Mouse (Mus musculus): ENCODE measurements around the gene Aatk. TPM values are rescaled to one million over a fixed set of nuclear protein-coding genes. Genes with fewer than 3 reads are reported as not detected.

Aatk gene
- total and polyA plus RNA-seq, 2 experiments from 2014 or later: 31.7 to 110 TPM

GRCm38 (mm10) chr11:119989115-119989564 is 57.8 kb downstream of the Aatk start:
- Histone ChIP-seq H3K27me3 (ENCODE audit: insufficient read depth, low read length) (no peaks in the 10 kb centered on the region), H3K4me1 (ENCODE audit: insufficient read depth) (peaks cover 12% of the 10 kb centered on the region; the same call in 1 of the 2 replicates), H3K9ac (no peak overlapping the region), H3K9me3 (ENCODE audit: low read length) (no peaks in the 10 kb centered on the region), H3K4me3 (ENCODE audit: low read depth, low read length) (no peak overlapping the region), H3K36me3 (ENCODE audit: insufficient read depth) (peaks cover 5% of the 10 kb centered on the region; the same call in 1 of the 2 replicates), H3K27ac (ENCODE audit: low read depth, low read length) (no peak overlapping the region), H3K4me2 (ENCODE audit: low read depth) (no peak overlapping the region)
- ATAC-seq (peak; percentile 59), DNase-seq (peak; percentile 55)
- no peak; the same call in 1 of the 2 replicates for TF ChIP-seq CTCF (IDR thresholded peaks at IDR 0.05; ENCODE audit: low read depth)
- WGBS: 7% methylated on average over 10 of the region's 10 CpGs

DNA sequence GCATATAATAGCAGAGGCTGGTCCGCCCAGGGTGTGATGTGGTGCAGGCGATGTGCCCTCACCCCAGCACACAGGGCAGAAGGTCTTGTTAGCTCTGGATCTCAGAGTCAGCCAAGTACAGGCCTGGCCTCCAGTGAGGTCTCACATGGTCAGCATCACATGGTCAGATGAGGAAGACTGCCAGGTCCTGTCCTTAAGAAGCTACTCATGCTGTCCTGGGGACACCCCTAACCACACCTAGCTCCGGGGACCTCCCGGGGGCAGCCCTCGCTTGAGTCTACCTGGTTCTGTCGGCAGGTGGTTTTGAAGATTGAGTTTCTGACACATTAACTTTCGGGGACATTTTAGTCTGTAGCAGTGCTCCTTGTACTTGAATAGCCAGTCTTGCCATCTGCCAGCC is 58.6 kb downstream of the Aatk start:
- Histone ChIP-seq H3K27ac (ENCODE audit: low read depth, low read length) (no peak overlapping the region), H3K4me3 (ENCODE audit: low read depth, low read length) (no peak overlapping the region), H3K9ac (no peak overlapping the region), H3K27me3 (ENCODE audit: insufficient read depth, low read length) (no peaks in the 10 kb centered on the region), H3K4me2 (ENCODE audit: low read depth) (no peak overlapping the region), H3K36me3 (ENCODE audit: insufficient read depth) (peaks cover 6% of the 10 kb centered on the region; the same call in 1 of the 2 replicates), H3K9me3 (ENCODE audit: low read length) (no peaks in the 10 kb centered on the region), H3K4me1 (ENCODE audit: insufficient read depth) (peaks cover 12% of the 10 kb centered on the region; the same call in 1 of the 2 replicates)
- no peak for ATAC-seq
- DNase-seq: no peak
- no peak for TF ChIP-seq CTCF (IDR thresholded peaks at IDR 0.05; ENCODE audit: low read depth)
- 84% methylated on average over 7 of the region's 7 CpGs for WGBS

- WGBS: 73% methylated on average over 7 of the region's 7 CpGs
- Histone ChIP-seq H3K27me3 (ENCODE audit: insufficient read depth, low read length) (no peaks in the 10 kb centered on the region), H3K4me1 (ENCODE audit: insufficient read depth) (peaks cover 12% of the 10 kb centered on the region; the same call in 1 of the 2 replicates), H3K9ac (no peak overlapping the region), H3K36me3 (ENCODE audit: insufficient read depth) (peaks cover 6% of the 10 kb centered on the region; the same call in 1 of the 2 replicates), H3K9me3 (ENCODE audit: low read length) (no peaks in the 10 kb centered on the region), H3K4me2 (ENCODE audit: low read depth) (no peak overlapping the region), H3K4me3 (ENCODE audit: low read depth, low read length) (no peak overlapping the region), H3K27ac (ENCODE audit: low read depth, low read length) (no peak overlapping the region)
- TF ChIP-seq CTCF (IDR thresholded peaks at IDR 0.05; ENCODE audit: low read depth): no peak
- no peak for ATAC-seq
- no peak for DNase-seq
These were observed 59.1 kb downstream of the Aatk start for GRCm38 (mm10) chr11:119987876-119988275.

- WGBS: 88% methylated on average over 9 of the region's 9 CpGs
- 0 out of 2 replicates have a peak overlapping the region, but pooled peaks have one; percentile 35 for H3K27ac ChIP-seq (ENCODE audit: low read depth, low read length)
- H3K9ac ChIP-seq: no peak overlapping the region
- H3K27me3 ChIP-seq (ENCODE audit: insufficient read depth, low read length): no peaks in the 10 kb centered on the region
- TF ChIP-seq CTCF (IDR thresholded peaks at IDR 0.05; ENCODE audit: low read depth): no peak
- H3K4me3 ChIP-seq (ENCODE audit: low read depth, low read length): no peak overlapping the region
- DNase-seq: no peak
- peaks cover 6% of the 10 kb centered on the region; the same call in 1 of the 2 replicates for H3K36me3 ChIP-seq (ENCODE audit: insufficient read depth)
- peaks cover 12% of the 10 kb centered on the region; the same call in 1 of the 2 replicates for H3K4me1 ChIP-seq (ENCODE audit: insufficient read depth)
- no peak for ATAC-seq
- no peak overlapping the region for H3K4me2 ChIP-seq (ENCODE audit: low read depth)
- no peaks in the 10 kb centered on the region for H3K9me3 ChIP-seq (ENCODE audit: low read length)
These were observed 60.1 kb downstream of the Aatk start for GRCm38 (mm10) chr11:119986751-119987425.

DNA sequence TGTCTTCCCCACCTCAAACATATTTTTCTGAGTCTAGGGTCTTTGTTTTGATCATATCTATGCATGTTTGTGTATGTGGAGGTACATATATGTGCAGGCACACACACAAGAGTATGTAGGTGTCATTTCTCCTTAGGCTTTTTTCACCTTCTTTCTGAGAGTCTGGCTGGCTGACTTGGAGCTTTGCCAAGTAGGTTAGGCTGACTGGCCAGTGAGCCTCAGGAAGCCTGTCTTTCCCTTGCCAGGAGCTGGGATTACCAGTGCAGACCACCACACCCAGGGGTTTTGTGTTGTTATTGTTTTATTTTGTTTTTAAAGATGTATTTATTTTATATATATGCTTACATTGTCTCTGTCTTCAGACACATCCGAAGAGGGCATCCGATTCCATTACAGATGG is 63.8 kb downstream of the Aatk start:
- no peaks in the 10 kb centered on the region for H3K4me1 ChIP-seq (ENCODE audit: insufficient read depth)
- no peak for TF ChIP-seq CTCF (IDR thresholded peaks at IDR 0.05; ENCODE audit: low read depth)
- DNase-seq (no peak), ATAC-seq (no peak)
- H3K27ac ChIP-seq (ENCODE audit: low read depth, low read length): no peak overlapping the region
- H3K27me3 ChIP-seq (ENCODE audit: insufficient read depth, low read length): no peaks in the 10 kb centered on the region
- no peak overlapping the region for H3K9ac ChIP-seq
- no peak overlapping the region for H3K4me2 ChIP-seq (ENCODE audit: low read depth)
- WGBS: 71% methylated on average over 2 of the region's 2 CpGs
- H3K9me3 ChIP-seq (ENCODE audit: low read length): no peaks in the 10 kb centered on the region
- no peak overlapping the region for H3K4me3 ChIP-seq (ENCODE audit: low read depth, low read length)
- peaks cover 14% of the 10 kb centered on the region; the same call in 1 of the 2 replicates for H3K36me3 ChIP-seq (ENCODE audit: insufficient read depth)

- H3K27ac ChIP-seq (ENCODE audit: low read depth, low read length): no peak overlapping the region
- TF ChIP-seq CTCF (IDR thresholded peaks at IDR 0.05; ENCODE audit: low read depth): no peak
- no peaks in the 10 kb centered on the region for H3K4me1 ChIP-seq (ENCODE audit: insufficient read depth)
- DNase-seq: no peak
- H3K9me3 ChIP-seq (ENCODE audit: low read length): no peaks in the 10 kb centered on the region
- H3K4me3 ChIP-seq (ENCODE audit: low read depth, low read length): no peak overlapping the region
- no peak for ATAC-seq
- H3K27me3 ChIP-seq (ENCODE audit: insufficient read depth, low read length): no peaks in the 10 kb centered on the region
- WGBS: 94% methylated on average over 3 of the region's 3 CpGs
- H3K9ac ChIP-seq: no peak overlapping the region
- no peak overlapping the region for H3K4me2 ChIP-seq (ENCODE audit: low read depth)
- H3K36me3 ChIP-seq (ENCODE audit: insufficient read depth): peaks cover 14% of the 10 kb centered on the region; the same call in 1 of the 2 replicates
These were observed 64.7 kb downstream of the Aatk start for GRCm38 (mm10) chr11:119982236-119982635.

DNA sequence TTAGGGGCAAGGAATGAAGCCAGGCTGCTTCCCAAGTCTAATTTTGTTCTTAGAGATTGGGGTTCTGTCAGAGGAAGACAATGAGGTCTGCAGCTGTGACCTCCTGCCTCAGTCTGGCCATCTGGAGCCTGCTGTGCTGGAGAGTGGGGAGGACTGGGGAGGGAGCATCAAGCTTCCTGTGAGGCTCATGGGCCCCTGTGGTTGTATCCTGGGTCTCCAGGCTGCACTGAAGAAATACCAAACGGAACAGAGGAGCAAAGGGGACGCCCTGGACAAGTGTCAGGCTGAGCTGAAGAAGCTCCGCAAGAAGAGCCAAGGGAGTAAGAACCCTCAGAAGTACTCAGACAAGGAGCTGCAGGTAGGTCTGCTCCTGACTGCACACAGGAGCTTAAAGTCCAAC is 65.2 kb downstream of the Aatk start:
- DNase-seq (no peak), ATAC-seq (no peak)
- Histone ChIP-seq H3K9me3 (ENCODE audit: low read length) (no peaks in the 10 kb centered on the region), H3K4me1 (ENCODE audit: insufficient read depth) (no peaks in the 10 kb centered on the region), H3K4me3 (ENCODE audit: low read depth, low read length) (no peak overlapping the region), H3K4me2 (ENCODE audit: low read depth) (no peak overlapping the region), H3K27me3 (ENCODE audit: insufficient read depth, low read length) (no peaks in the 10 kb centered on the region), H3K9ac (no peak overlapping the region), H3K36me3 (ENCODE audit: insufficient read depth) (peaks cover 14% of the 10 kb centered on the region; the same call in 1 of the 2 replicates), H3K27ac (ENCODE audit: low read depth, low read length) (no peak overlapping the region)
- TF ChIP-seq CTCF (IDR thresholded peaks at IDR 0.05; ENCODE audit: low read depth): no peak
- 75% methylated on average over 3 of the region's 3 CpGs for WGBS
